Mouse (Mus musculus): ENCODE data around the gene Gm20458.

The Gm20458 gene

GRCm38 (mm10) chr2:164497691-164498268, 37.0 kb downstream of the Gm20458 start:
- DNase-seq (ENCODE audit: low spot score in 2 of 2) = no peak

DNA sequence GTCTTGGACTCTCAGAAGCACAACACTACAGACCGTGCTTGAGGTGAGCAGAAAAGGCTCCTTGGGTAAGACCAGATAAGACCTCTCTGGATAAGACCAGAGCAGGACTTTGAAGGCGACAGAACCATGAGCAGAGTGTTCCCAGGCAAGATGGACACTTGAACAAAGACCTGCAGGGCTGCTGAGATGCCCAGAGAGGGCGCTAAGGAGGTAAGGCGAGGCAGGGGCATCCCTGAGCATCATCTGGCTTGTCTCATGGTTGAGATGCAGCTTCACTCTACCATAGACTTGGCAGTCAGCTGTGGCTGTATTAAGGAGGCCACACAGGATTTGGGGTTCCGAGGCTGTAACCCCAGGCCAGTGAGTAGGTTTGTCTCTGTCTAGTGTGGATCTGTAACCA, 38.5 kb downstream of the Gm20458 start:
- no peak for DNase-seq (ENCODE audit: low spot score in 2 of 2)

DNA sequence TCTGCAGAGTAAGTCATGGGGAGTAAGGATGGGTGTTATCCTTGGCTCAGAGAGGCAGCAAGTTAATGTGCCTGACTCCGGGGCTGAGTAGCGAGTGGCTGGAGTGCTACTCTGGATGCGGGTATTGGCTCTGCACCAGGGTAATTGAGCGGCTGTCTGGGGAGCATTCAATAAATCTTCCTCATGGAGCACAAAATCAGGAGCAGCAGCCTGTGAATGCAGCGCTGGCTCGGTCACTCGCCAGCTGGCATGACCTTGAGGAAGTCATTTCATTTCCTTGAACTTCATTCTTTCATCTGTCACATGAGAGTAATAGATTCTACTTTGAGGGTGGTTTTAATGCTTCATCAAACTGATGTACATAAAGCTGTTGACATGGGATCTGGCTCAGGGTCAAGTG, 39.7 kb downstream of the Gm20458 start:
- DNase-seq (ENCODE audit: low spot score in 2 of 2) = peak in 1 of 2 experiments; percentile 36

- no peak for DNase-seq (ENCODE audit: low spot score in 2 of 2)
Measured at GRCm38 (mm10) chr2:164504919-164505318, 44.2 kb downstream of the Gm20458 start.

DNA sequence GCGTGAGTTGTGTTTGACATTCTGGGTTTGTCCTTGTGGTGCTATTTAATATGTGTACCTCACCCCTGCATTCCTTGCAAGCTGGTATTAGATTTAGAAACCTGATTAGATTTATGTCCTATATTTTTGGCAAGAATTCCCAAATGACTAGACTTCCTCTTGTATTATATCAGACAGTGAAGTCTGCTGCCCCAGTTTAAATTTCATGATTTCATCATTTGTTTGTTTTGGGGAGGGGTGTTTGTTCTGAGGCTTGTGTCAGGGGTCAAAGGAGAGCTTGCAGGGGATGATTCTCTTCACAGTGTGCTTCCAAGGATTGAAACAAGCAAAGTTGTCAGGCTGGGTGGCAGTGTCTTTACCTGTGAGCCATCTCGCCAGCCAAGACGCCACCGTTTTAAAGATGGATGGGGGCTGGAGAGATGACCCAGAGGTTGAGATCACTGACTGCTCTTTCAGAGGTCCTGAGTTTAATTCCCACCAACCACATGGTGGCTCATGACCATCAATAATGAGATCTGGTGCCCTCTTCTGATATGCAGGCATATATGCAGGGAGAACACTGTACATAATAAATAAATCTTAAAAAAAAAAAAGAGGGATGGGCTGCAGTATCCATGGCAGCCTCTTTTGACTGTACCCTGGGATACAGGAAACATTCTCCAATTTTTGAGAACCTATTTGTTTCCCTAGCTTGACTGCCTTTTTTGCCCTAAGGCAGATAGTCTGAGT, 45.0 kb downstream of the Gm20458 start:
- DNase-seq (ENCODE audit: low spot score in 2 of 2) = no peak

GRCm38 (mm10) chr2:164507811-164508210, 47.0 kb downstream of the Gm20458 start:
- no peak for DNase-seq (ENCODE audit: low spot score in 2 of 2)

DNA sequence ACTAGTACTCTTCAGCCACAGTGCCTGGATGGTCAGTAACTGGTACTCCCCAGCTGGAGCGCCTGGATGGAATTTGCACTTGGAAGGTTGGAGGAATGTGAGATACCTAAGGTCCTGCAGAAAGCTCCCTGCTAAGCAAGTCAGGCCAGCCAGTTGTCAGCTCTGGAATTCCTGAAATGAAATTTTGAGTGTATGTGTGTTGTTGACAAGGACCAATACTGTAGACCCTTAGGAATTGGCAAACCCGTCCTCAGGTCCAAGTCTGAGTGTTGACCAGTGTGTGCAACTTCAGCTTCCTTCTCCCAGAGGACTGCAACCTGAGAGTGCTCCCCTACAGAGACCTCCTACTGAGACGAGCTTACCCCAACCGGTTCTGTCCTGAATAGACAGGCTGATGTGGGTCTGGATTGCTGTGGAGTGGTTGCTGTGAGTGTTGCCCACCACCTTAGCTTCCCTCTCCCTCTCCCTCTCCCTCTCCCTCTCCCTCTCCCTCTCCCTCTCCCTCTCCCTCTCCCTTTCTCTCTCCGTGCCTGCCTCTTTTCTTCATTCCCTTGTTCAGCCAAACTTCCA, 49.9 kb downstream of the Gm20458 start:
- DNase-seq (ENCODE audit: low spot score in 2 of 2) = no peak

DNA sequence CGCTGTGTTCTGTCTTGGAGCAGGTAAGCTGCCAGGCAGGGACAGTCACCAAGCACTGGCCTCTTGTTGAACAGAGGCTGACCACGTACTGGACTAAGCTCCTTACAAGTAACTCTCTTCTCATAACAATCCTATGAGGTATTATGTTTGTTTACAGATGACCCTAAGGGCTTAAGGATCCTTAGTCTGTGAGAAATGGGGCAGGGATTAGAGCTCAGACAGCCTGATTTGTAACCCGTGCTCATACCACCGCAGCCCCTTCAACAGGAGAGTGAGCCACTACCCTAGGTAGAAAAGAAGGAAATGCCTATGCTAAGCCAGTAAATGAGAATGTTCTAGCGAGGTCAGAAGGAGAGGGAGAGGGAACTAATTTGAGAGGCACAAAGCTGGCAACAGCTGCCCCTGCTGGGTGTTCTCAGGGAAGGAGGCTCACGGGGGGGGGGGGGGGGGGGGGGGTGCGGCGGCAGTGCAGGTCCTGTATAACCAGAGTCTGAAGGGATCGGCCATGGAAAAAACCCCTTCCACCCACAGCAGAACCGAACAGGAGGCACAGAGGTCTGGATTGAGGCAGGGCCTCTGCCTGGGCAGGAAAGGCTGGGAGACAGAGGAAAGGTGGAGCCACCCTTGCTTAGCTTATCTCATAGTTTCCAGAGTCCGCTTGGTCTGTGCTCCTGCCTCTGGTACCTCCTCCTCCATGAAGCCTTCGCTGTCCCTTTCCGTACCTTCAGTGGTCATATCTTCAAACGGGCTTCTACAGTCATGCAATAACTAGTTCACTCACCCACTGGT, 51.5 kb downstream of the Gm20458 start:
- DNase-seq (ENCODE audit: low spot score in 2 of 2) = no peak

DNA sequence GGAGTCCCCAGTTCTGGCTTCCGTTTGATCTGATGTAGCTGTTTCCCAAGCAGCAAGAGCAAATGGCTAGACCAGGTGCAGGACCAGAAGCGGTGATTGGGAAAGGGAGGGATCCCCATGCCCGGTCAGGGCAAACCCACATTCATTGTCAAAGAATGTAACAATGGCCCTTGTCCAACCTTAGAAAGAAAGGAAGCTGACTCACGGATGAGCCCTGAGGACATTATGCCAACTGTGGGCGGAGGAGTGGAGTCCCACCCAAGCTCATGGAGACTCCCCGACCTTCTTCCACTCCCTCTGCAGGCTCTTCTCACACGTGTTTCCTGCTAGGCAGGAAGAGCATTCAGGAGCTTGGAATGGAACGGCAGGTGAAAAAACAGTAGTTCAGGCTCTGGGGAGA, 52.6 kb downstream of the Gm20458 start:
- DNase-seq (ENCODE audit: low spot score in 2 of 2) = no peak

GRCm38 (mm10) chr2:164514916-164515315, 54.1 kb downstream of the Gm20458 start:
- DNase-seq (ENCODE audit: low spot score in 2 of 2) = no peak

DNA sequence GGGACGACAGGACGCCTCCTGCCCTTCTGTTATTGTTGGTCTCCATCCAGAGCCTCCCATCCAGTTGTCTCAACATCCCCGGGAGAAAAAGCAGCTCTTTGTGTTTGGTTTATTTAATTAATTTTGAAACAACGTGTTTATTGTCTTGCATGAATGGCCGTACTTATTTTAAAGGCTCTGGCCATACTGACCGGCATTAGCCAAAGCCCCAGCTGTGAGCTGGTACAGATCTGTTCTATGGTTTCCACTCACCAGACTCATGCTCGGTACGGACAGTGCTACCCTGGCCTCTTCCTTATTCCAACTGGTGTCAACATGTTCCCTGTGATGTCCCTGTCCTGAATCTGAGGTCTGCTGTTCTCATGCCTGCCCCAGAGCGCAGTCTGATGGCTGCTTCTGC, 55.1 kb downstream of the Gm20458 start:
- DNase-seq (ENCODE audit: low spot score in 2 of 2) = no peak

GRCm38 (mm10) chr2:164516592-164516991, 55.8 kb downstream of the Gm20458 start:
- DNase-seq (ENCODE audit: low spot score in 2 of 2) = no peak

GRCm38 (mm10) chr2:164517485-164518221, 56.9 kb downstream of the Gm20458 start:
- DNase-seq (ENCODE audit: low spot score in 2 of 2) = peak in 1 of 2 experiments; percentile 54

- DNase-seq (ENCODE audit: low spot score in 2 of 2) = no peak
Measured at GRCm38 (mm10) chr2:164518266-164519170, 57.8 kb downstream of the Gm20458 start.

GRCm38 (mm10) chr2:164519171-164519526, 58.4 kb downstream of the Gm20458 start:
- no peak for DNase-seq (ENCODE audit: low spot score in 2 of 2)

DNA sequence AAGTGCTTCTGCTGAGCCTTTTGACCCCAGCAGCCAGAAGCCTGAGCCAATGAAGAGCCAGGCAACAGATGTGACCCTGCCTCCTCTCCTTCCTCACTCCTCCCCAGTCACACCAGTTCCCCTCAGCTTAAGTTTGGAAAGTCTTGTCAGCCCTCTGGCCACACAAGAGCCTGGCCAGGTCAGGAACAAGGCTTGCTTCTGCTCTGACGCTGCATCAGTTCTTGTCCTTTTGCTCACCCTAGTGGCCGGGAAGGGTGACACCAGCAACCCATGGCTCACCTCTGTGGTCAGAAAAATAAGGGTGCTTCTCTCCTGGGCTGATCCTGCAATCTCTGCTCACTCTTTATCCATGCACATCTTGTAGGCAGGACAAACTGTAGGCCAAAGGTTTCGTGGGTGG, 60.0 kb downstream of the Gm20458 start:
- DNase-seq (ENCODE audit: low spot score in 2 of 2) = peak in 1 of 2 experiments; percentile 24

DNA sequence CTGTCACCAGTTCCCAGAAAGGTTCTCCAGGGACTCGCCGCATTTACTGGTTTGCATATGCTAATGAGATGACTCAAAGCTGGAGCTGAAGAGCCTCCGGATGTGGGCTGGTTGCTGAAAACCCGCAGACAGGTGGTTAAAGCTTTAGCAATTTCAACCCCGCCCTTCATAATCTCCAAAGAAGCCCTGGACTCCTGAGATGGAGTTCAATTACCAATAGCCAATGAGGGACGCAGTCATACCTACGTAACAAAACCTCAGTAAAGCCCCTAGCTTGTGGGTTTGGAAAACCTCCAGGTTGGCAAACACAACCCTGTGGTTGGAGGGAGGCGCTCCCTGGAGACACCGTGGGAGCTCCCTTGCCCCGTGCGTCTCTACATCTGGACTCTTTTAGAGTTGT, 61.1 kb downstream of the Gm20458 start:
- no peak for DNase-seq (ENCODE audit: low spot score in 2 of 2)

DNA sequence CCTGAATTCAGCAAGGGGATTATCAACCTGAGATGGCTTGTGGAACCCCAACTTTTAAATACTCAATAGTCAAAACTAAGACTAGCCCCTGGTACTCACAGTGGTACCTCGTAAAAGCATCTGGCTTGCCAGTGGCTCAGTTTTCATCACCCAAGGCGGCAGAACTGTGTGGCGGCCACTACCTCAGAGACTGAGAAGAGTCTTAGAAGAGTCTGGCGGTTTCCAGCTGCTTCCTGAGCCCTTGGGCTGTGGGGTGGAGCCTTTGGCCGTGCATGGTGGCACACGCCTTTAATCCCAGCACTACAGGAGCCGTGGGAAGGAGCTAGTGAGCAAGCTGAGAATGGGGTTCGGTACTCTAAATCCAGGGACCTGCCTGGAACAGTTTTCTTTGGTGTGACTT, 61.5 kb downstream of the Gm20458 start:
- DNase-seq (ENCODE audit: low spot score in 2 of 2) = no peak

- DNase-seq (ENCODE audit: low spot score in 2 of 2) = peak in 1 of 2 experiments; percentile 43
Measured at GRCm38 (mm10) chr2:164523301-164523773, 62.6 kb downstream of the Gm20458 start.

- DNase-seq (ENCODE audit: low spot score in 2 of 2) = no peak
Measured at GRCm38 (mm10) chr2:164528557-164528956, 67.8 kb downstream of the Gm20458 start.

DNA sequence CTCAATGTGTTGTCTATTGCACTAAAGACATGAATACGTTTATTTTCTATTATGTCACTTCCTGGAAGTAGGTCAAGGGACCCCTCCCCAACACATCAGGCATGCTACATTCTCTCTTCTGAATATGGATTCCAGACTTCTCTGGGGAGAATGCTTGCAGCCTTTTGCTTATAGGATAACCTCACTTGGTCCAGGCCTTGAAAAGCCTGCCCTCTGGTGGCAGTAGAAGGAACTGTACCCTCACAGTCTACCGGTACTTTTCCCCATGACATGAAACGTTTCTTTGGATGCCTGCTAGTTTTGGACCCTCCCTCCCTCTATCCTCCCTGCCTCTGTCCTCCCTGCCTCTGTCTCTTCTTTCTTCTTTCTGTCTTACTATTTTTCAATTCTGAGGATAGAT, 70.4 kb downstream of the Gm20458 start:
- peak; percentile 59 to 79 for DNase-seq (ENCODE audit: low spot score in 2 of 2)

Data from cerebellum, postnatal 4 days (tissue).